Mouse (Mus musculus) brain, embryonic 14.5 days (tissue): Measurements from ENCODE around the gene Tlr9.

ENCODE experiments used
- CTCF ChIP-seq: fragments of 200-500 bp; IDR thresholded peaks from 2 replicates; pipeline ENCODE4 v1.5.1; 2012; ENCODE audit warnings: inconsistent platforms, mild to moderate bottlenecking, moderate library complexity, borderline replicate concordance; ENCODE audit not compliant: insufficient read depth, insufficient read length; ENCODE audit errors: extremely low read depth
- POLR2A ChIP-seq: fragments of 200-500 bp; IDR thresholded peaks from 2 replicates; pipeline ENCODE4 v1.6.1; 2012; ENCODE audit warnings: mild to moderate bottlenecking, inconsistent platforms, borderline replicate concordance; ENCODE audit not compliant: poor library complexity, insufficient read depth, insufficient read length, severe bottlenecking; ENCODE audit errors: extremely low read depth

DNA sequence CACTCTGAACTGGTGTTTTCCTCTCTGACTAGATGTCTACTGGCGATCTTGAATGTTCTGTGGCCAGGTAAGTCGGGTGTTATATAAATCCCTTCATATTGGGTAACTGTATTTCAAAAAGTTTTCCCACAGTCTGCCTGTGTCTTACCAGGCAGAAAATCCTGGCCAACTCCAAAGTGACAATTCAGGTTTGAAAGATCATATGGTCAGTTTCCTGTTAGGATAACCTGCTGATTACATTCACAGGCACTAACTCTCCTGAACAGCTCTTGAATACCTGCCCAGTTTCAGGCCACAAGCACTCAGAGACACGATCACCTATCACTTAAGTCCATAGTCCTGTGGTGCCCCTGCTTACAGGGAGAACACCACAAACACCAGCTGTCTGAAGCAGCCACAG lies 39.7 kb downstream of the Tlr9 start:
- TF ChIP-seq POLR2A (no peak), CTCF (no peak)
